Mouse (Mus musculus) ovary, postnatal 14 days (tissue): Measurements from ENCODE around the gene Vmn1r124.
"Not testable (repeated sequence)": the region's sequence is repeated elsewhere in the genome, so short reads cannot be mapped to it uniquely, and the experiment has no call there.

ENCODE experiments used
- DNase-seq: peaks from one replicate; pipeline ENCODE4 v3.0.0; 2022; ENCODE audit warnings: low spot score

Vmn1r124 gene

GRCm38 (mm10) chr7:21260517-21260916 is at the start of gene Vmn1r124:
TSS of gene Vmn1r124 (minus strand) at chr7:21260617.
- DNase-seq = not testable (repeated sequence)

GRCm38 (mm10) chr7:21301367-21301766 is 41.0 kb upstream of the Vmn1r124 start, which contains the start of gene Vmn1r126:
TSS of gene Vmn1r126 (minus strand) at chr7:21301467.
- DNase-seq = not testable (repeated sequence)

- DNase-seq = not testable (repeated sequence)
Measured at GRCm38 (mm10) chr7:21271879-21272278, 11.5 kb upstream of the Vmn1r124 start, which contains the start of gene Vmn1r125. TSS of gene Vmn1r125 (plus strand) at chr7:21272179.
